Mouse (Mus musculus) kidney, postnatal 36 days (tissue): ENCODE measurements around the gene 1700014D04Rik.
"Not testable (repeated sequence)": the region's sequence is repeated elsewhere in the genome, so short reads cannot be mapped to it uniquely, and the experiment has no call there.

Source experiments
- DNase-seq, 2 experiments: peaks; one replicate each; pipeline ENCODE4 v3.0.0; 2021 to 2022; ENCODE audit warnings: mixed read lengths in 2 of 2

Gene 1700014D04Rik

DNA sequence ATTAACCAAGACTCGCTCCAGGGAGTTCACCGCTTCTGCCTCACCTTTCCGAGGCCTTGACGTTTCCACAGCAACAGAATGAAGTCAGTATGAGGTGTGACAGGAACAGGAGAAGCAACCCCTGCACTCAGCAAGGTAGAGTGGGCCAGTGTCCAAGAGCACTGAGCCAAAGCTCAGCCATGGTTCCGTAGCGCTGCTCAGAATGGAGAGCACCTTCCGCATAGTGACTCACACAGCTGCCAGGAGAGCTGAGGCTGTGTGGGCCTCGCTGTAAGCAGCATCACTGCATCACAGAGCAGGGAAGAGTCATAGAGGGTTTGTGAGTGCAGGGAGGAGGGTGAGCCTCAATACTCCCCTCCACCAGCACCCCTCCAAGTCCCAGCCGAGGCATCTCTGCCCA lies at the start of gene 1700014D04Rik:
TSS of gene 1700014D04Rik (minus strand) at position 42 of the 400 bp plus-strand sequence.
- DNase-seq = peak; percentile 50 to 62

GRCm38 (mm10) chr13:59795807-59796465 lies 49.4 kb upstream of the 1700014D04Rik start:
- no peak for DNase-seq

DNA sequence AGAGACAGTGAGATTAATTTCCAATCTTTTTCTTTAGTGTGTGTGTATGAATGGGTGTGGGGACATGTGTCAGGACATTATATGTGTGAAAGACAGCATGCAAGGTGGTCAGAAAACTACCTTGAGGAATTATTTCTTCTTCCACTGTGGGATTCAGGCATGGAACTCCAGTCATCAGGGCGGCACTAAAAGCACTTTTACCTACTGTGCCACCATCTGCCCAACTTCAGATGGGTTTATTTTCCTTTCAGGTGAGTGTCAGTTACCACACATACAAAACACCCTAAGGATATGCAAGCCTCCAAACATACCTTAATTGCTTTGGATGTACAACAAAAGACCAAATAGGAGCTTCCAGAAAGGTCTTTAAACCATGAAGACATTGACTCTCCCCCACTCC lies 48.2 kb upstream of the 1700014D04Rik start:
- no peak for DNase-seq

DNA sequence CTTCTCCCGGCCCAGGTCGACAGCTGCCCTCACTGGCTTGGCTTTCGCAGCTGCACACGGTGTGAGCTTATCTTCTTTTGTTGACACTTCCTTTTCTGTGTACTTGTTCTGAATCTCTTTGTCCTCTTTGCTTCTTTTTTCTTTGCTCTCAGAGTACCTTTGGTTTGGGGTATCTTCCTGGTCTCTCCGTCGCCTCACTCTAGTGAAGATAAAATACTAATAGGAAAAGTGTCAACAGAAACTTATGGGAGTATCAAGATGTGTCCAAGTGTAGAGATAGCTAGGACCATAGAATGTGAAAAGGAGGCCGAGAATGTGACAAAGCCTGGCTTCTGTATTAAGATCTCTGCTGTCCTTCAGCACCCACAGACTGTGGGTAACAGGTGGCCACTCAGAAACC lies 35.6 kb upstream of the 1700014D04Rik start, which contains the start of gene Gm49354:
TSS of gene Gm49354 (minus strand) at position 101 of the 400 bp plus-strand sequence.
- no peak for DNase-seq

DNA sequence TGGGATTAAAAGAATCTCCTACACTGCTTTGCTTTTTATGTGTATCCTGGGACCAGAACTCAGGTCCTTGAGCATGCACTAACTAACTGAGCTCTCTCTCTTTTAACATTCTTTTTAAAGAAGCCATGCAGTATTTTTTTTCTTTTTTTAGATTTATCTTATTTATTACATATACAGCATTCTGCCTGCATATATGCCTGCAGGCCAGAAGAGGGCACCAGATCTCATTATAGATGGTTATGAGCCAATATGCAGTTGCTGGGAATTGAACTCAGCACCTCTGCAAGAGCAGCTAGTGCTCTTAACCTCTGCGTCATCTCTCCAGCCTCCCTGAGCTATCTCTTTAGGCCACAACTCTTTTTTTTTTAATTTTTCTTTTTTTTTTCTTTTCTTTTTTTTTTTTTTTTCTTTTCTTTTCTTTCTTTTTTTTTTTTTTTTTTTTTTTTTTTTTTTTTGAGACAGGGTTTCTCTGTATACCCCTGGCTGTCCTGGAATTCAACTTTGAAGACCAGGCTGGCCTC lies 33.3 kb upstream of the 1700014D04Rik start:
- not testable (repeated sequence) for DNase-seq

GRCm38 (mm10) chr13:59779213-59779612 lies 32.7 kb upstream of the 1700014D04Rik start:
- peak; percentile 20 to 55 for DNase-seq

GRCm38 (mm10) chr13:59775168-59775567 lies 28.6 kb upstream of the 1700014D04Rik start:
- no peak for DNase-seq

DNA sequence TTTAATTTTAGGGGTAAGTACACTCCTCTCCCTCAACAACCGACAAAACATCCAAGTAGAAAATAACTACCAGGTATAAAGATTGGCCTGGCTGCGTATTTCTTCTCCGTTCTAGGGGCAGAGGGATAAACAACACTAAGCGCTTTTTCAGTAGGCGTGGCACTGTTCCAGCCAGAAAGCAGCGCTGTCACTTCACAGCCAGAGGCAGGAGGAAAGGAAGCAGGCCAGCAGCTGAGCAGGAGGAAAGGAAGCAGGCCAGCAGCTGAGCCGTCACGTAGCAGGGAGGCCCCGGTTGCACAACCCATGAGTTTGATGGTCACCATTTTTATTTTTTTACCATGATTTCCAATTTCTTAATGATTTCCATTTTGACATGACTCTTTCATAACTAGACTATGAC lies 24.7 kb upstream of the 1700014D04Rik start:
- peak; percentile 82 to 86 for DNase-seq

DNA sequence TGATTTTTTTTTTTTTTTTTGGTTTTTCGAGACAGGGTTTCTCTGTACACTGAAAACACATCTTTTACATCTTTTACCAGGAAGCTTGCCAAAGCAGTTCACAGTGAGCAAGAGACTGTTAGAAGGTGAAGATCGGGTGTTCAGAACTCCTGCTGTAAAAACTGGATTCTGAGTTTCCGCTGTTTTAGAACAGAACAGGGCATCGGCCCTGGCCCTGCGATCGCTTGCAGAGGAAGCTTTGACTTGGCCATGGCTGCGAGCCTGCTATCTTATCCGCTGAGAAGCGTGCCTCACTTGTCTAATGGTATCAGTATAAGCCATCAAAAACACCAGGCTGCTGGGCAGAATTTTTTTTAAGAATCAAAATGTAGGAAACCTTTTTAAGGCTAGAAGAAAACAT lies 24.3 kb upstream of the 1700014D04Rik start:
- DNase-seq = no peak

DNA sequence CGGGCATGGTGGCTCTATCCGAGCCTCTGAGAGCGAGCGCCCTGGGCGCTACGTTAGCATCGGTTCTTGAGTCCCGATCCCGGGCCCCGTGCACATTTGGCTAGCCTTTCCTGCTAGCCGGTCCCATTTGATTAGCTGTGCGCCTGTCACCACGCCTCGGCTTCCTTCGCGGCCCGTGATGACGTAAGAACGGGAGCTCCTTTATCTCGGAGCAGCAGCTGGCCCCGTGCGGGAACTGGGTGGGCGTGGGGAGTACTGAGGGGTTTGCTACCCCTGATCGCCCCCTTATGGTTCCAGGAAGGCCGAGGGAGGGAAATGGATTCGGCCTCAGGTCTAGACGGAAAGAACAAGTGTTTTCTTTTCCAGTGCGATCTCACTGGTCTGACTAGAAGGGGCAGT lies 23.6 kb upstream of the 1700014D04Rik start:
- peak; percentile 85 for DNase-seq

- DNase-seq = peak; percentile 98 to 99
These were observed 23.0 kb upstream of the 1700014D04Rik start, which contains the start of gene Isca1 for GRCm38 (mm10) chr13:59769296-59770163. TSS of gene Isca1 (minus strand) at chr13:59769810.

DNA sequence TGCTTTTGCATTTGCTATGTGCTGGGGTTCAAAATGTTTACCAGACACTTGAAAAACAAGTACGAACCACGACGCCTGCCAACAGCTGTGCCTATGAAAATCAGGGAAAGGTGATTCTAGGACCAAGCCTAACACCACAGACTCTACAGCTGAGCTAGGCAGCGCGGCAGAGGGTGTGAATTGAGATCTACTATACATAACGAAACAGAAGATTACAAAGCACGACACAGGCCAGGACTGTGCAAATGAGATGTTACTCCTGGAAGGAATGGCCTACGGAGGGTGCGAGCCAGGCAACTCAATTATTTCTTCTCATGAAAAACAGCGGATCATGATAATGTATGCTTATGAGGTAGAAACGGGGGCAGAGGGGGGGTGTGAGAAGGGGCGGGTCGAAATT lies 22.0 kb upstream of the 1700014D04Rik start:
- DNase-seq = peak; percentile 13 to 22

- DNase-seq = peak; percentile 78 to 81
These were observed 20.4 kb upstream of the 1700014D04Rik start for GRCm38 (mm10) chr13:59766786-59767515.

GRCm38 (mm10) chr13:59762791-59763190 lies 16.2 kb upstream of the 1700014D04Rik start:
- DNase-seq = no peak

DNA sequence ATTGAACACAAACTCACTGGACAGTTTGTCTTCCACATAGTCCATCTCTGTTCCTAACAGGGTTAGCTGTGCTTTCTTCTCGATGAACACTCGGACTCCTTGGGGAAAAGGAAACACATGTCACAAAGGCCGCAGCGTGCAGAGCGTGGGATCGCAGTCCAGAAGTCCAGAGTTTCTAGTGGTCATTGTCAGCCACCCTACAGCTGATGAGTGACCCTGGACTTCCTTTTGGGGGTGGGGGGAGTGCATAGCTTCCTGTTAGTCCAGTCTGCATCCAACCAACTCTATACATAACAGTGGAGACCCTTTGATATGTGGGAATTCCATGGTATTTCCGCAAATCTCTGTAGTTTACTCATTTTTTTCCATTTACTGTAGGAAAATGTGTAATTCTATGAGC lies 10.4 kb upstream of the 1700014D04Rik start:
- no peak for DNase-seq

DNA sequence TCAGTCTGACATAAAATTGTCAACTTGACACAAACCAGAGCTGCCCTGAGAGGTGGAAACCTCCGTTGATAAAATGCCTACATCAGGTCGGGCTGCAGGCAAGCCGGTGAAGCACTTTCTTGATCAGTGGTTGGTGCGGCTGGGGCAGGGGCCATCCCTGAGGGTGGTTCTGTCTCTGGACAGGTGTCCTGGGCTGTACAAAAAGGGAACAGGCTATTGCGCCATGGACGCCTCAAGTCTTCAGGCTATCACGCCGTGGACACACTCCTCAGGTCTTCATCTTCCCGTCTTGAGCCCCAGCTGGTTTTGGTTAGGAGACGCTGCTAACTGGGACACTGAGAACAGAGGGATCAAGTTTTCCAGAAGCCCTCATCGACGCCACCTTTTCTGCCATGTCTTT lies 3.8 kb upstream of the 1700014D04Rik start:
- DNase-seq = no peak

- no peak for DNase-seq
These were observed 388 bp downstream of the 1700014D04Rik start for GRCm38 (mm10) chr13:59746164-59746563.

GRCm38 (mm10) chr13:59745462-59745861 lies 1.1 kb downstream of the 1700014D04Rik start:
- no peak for DNase-seq

DNA sequence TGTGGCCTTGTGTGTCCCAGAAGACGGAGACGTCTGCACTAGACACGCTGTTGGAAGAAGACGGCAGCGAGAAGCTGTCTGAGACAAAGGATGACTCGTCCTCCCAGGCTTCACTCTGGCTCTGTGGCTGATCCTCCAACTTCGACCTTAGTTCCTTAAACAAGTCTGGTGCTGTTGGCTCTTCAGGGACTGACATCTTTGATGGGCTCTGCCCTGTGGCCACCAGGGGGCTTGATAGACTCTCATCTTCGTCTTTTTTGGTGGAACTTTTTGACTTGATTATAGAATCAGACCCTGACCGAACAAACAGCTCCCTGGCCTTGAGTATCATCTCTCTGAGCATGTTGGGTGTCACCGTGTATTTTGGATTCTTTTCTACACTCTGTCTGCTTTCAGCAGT lies 4.9 kb downstream of the 1700014D04Rik start:
- DNase-seq = peak; percentile 5 to 52

DNA sequence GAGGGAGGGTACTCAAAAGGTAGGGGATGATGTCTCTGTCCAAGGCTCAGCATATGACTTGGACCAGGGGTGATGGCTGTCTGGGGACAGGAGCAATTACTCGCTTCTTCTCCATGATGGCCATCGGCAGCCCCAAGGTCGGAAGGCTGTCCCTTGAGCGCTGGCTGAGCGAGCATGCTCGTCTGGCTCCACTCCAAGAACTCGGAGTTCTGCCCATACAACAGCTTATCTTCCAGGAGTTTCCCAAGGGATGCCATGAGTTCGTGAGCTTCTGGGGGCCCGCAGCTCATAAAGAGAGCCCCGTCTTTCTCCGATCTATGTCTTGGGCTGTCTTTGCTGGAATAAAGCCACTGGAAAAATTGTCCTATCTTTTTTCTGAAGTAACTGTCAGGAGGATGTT lies 5.5 kb downstream of the 1700014D04Rik start:
- peak; percentile 20 to 34 for DNase-seq

- DNase-seq = no peak
These were observed 7.2 kb downstream of the 1700014D04Rik start for GRCm38 (mm10) chr13:59739397-59739796.

- DNase-seq = no peak
These were observed 8.1 kb downstream of the 1700014D04Rik start for GRCm38 (mm10) chr13:59738455-59738854.

- no peak for DNase-seq
These were observed 11.4 kb downstream of the 1700014D04Rik start for GRCm38 (mm10) chr13:59735190-59735589.
